Mouse (Mus musculus): ENCODE results near the gene Gm10061.
"Not testable (repeated sequence)": the region's sequence is repeated elsewhere in the genome, so short reads cannot be mapped to it uniquely, and the experiment has no call there.

The Gm10061 gene

GRCm38 (mm10) chr16:89150786-89151185, at the start of gene Gm10061:
Gene Gm10061, plus strand, starts transcription at chr16:89151086.
- no peak for DNase-seq (ENCODE audit: inconsistent age in 2 of 2, low spot score in 1 of 2)

DNA sequence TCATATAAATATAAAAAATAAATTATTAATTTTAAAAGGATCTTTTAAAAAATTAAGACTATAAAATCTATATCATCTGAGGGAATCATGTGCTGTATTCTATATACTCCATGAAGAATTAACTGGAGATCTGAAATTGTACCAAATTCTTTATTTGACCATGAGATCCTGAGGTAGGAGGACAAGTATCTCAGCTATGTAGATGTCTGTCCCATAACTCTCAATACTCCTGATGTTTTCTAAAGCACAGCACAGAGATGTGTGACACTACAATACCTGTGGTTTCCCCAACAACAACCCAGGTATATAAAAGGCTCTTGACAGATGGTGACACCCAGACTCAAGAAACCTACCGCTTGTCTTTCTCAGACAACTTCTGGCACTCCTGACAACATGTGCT, 10.3 kb upstream of the Gm10061 start, which contains the start of gene Gm6358:
Gene Gm6358, plus strand, starts transcription at position 301 of the 400 bp plus-strand sequence.
- no peak for DNase-seq (ENCODE audit: inconsistent age in 2 of 2, low spot score in 1 of 2)

- no peak for DNase-seq (ENCODE audit: inconsistent age in 2 of 2, low spot score in 1 of 2)
Observed at GRCm38 (mm10) chr16:89157652-89158051, 6.8 kb downstream of the Gm10061 start, which contains the start of gene Gm9789. Gene Gm9789, plus strand, starts transcription at chr16:89157952.

DNA sequence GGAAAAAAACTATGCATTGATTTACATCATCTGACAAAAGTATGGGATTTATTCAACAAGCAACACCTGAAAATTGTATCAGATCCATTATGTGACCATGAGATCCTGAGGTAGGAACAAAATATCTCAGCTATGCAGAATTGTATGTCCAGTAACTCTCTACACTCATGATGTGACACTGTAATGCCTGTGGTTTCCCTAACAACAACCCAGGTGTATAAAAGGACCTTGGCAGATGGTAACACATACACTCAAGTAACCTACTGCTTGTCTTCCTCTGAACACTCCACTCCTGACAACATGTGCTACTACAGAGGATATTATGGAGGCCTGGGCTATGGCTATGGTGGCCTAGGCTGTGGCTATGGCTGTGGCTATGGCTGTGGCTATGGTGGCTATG, 18.3 kb downstream of the Gm10061 start, which contains the start of gene Gm7735:
Gene Gm7735, plus strand, starts transcription at position 301 of the 400 bp plus-strand sequence.
- not testable (repeated sequence) for DNase-seq (ENCODE audit: inconsistent age in 2 of 2, low spot score in 1 of 2)

- DNase-seq (ENCODE audit: inconsistent age in 2 of 2, low spot score in 1 of 2), result no peak
Observed at GRCm38 (mm10) chr16:89174435-89174834, 23.5 kb downstream of the Gm10061 start, which contains the start of gene 1110057P08Rik. Gene 1110057P08Rik, plus strand, starts transcription at chr16:89174735.

GRCm38 (mm10) chr16:89188621-89189020, 37.7 kb downstream of the Gm10061 start:
- DNase-seq (ENCODE audit: inconsistent age in 2 of 2, low spot score in 1 of 2), result no peak
